Mouse (Mus musculus) kidney, adult 18-20 months (tissue): ENCODE measurements around the gene Stra6.

Experiments used
- DNase-seq: peaks from one replicate; pipeline ENCODE4 v3.0.0; 2021

Stra6 gene

DNA sequence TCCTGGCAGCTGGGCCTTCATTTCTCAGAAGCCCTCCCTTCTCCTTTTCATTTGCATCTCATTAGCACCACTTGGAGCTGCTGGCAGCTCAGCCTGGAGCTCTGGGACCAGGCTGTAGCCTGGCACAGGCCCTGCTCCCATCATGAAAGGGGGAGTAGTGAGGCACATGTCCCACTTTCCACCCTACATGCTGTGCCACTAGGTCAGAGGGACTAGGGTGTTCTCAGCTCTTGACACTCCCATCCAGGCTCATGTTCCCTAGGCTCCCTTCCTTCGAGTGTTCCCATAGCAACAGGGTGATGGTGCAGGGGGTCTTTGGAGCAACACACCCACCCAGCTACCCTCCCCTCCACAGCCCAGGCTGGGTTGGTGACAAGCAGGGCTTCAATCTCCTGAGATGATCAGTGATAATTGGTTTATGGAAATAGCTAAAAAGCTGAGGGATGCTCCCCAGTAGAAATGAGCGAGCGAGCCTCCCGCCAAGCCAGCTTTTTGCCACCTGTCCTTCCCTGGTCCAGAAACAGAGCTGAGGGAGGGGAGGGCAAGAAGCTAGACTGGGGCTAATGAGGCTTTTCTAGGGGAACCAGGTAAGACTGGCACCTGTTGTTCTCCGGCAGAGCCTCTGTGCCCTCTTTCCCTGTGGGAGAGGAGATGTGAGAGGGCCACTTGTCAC lies 33.2 kb downstream of the Stra6 start:
- no peak for DNase-seq

DNA sequence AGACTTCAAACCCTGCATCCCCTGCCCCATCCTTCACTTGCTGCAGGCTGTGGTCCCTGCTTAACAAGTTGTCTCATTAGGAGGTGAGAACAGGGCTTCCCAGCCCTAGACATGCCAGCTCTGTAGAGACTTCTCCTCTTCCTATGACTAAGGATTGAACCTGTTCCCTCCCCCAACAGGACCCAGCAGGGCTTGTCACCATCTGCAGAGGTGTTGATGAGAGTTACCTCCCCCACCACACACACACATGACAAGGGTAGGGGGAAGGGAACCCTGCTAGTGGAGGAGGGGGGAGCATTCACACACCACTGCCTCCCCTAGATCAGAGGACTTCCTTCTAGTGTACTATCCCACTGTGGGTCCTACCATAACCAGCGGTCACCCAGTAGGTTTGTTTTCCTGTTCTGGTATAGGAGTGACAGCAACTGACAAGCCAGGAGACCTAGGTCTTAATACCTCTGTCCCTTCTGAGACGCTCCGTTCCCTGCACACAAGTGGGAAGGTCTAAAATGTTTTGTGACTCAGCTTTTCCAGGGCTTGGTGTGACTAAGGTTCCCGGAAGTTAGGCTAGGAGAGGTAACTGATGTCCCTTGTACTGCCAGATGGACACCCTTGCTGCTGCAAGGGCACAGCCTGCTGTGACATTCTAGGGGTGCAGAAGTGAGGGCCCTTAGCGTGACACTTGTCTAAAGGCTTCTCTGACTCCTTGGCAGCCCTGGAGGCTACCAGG lies 36.4 kb downstream of the Stra6 start:
- no peak for DNase-seq

DNA sequence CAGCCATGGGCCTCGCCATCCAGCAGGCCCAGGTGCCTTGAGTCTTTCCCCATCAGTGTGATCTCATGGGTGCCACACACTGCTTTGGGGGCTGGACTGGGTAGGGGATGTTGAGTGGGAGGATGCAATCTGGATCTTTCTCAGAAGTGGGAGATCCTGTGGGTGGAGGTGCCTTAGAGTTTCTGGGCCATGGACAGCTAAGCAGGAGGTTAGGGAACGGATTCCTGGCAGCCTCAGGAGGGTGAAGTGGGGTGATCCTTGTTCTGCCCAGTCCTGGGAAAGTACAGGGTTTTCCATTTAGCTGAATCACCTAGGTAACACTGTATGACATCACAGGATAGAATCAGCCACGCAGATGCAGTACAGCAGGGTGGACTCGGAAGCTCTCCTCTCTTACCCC lies 38.4 kb downstream of the Stra6 start:
- DNase-seq, result no peak

DNA sequence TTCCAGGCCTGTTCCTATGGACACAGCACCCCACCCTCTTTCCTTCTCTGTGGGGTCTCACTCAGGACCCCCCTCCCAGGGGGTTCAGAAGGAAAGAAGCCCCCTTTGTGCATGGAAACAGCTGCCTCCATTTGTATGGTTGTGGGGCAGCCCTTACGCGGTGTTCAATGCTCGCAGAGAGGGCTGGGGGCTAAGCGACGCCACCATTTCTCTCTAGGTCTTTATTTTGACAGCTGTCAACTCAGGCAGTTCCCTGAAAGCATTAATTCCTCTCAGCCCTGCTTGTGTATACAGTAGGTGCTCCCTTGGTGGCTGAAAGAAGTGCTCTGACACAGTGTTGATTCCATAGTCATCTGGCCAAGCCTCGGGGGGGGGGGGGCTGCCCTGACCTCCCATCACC lies 40.1 kb downstream of the Stra6 start:
- no peak for DNase-seq

DNA sequence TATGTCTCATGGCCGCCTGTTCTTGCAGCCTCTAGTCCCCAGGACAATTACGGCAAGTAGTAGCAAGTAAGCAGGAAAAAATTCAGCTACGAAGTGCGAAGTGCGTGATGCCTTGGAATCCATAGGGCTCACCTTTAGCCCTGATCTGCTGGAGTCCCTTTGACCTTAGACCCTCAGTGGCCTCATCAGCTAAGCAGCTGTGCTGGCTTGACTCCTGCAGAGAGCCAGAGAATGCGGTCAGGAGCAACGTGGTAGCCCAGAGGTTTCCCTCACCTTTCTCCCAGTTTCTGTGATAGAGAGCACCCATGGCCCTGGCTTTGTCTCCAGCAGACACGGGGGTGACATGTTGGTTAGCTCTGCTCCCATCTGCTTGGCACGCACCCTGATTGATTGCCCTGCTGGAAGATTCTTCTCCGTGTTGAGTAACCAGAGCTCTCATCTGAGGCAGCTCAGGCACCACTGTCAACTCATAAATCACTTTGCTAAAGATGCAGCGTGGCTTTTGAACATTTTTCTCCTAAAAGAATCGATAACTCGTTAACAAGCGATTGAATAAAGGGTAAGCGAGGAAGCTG lies 42.1 kb downstream of the Stra6 start:
- no peak for DNase-seq

DNA sequence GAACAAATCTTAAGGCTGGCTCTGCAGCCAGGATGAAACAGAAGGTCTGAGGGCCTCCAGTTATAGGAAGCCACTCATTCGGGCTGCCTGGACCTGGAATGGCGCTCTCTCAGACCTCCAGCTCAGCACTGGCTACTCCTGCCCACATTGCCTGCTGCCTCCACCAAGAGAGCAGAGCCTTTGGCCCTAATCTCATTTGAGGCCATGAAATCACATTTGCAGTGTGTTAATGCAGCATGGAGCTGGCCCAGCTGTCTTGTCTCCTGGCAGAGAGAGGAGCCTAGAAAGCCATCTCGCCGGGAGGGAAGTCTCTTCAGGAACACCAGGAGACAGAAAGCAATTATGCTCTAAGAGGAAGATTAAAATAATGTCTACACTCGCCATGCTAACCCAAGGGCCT lies 43.9 kb downstream of the Stra6 start:
- no peak for DNase-seq

DNA sequence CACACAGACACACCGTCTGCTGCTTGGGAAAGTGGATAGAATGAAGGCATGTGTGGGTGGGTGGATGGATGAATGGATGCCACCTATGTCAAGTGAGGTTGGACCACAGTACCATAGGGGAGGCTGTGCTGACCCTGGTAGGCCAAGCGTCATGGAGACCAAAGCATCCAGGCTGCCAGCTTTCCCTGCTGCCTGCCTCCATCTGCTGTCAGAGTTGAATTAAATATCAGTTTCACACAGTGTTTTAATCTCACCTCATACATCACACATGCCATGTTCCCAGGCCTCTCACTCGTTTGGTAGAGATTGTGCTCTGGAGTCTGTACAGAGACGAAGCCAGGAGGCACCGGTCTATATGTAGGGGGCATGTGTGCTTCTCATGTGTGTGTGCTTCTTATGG lies 47.2 kb downstream of the Stra6 start:
- DNase-seq, result no peak

DNA sequence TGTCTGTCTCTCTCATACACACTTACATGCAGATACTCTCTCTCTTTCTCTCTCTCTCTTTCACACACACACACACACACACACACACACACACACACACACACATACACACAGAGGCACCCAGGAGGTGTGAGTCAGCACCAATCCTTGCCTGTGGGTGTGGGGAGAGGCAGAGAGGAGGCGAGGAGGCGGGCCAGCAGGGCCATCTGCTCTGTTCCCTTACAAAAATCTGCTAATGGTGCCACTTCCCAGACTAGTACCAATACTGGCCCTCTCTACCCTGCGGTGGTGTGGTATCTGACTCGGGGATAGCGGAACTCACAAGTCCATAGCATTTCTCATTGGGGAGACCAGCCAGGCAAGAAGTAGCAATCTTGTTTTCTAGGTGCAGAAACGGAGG lies 47.8 kb downstream of the Stra6 start:
- DNase-seq, result no peak

DNA sequence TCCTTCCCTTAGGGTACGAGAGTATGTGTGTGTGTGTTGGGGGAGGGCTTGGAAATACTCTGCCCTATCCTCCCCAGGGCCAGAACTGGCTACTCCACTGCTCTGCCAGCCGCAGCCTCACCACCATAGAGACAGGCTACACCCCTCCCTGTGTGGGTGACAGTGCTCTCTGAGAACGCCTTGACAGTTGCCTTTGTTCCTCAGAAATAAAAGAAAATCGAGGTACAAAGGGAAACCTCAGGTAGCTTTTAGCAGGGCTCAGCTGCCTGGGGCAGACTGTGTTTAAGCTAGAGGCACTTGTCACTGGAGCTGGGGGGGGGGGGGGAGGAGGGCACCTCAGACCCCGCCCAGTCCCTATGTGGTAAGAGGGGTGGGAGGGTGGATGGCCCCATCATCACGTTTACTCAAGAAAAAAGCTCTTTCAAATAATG lies 48.7 kb downstream of the Stra6 start:
- DNase-seq, result no peak

DNA sequence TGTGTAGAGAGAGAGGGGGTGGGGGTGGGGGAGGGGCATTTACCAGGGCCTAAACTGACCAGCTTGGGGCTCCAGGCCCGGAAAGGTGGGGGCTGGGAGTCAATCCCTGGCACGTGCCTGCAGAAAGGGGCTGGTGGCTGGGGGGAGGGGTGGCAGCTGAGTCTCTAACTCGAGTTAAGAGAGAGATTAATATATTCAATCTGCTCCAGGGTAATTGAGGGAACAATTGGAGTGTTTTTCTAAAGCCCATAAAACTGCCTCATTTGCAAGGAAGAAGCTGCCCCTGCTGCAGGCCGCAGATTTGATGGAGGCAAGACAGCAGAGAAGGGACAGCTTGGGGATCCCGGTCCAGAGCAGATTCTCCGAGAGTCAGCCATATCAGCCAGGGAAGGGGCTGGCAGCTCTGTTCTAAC lies 49.3 kb downstream of the Stra6 start:
- no peak for DNase-seq

DNA sequence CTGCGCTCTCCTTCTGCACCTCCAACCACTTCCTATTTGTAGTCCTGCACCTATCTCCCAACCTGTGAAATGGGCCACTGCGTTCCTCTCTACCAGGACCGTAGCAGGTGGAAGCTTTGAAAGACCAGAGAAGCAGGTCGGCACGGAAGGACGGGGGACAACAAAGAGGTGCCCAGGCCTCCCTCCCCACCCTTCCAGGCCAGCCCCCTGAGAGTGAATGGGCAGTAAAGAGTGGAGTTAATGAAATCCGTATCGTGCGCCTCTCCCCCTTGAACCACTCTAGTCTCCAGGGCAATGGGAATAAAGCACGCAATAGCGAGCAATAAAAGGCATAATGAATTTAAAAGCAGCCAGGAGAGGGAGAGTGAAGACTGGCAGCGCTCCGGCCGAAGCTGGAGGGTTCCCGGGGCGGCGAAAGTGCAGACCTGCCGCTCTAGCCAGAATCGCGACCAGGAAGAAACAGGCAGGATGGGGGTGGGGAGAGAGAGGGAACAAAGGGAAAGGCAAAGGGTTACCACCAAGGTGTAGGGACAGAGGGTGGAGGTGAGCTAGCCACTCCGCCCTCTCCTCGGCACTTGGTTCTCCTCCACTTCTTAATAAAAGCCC lies 49.8 kb downstream of the Stra6 start:
- DNase-seq, result peak; percentile 21

DNA sequence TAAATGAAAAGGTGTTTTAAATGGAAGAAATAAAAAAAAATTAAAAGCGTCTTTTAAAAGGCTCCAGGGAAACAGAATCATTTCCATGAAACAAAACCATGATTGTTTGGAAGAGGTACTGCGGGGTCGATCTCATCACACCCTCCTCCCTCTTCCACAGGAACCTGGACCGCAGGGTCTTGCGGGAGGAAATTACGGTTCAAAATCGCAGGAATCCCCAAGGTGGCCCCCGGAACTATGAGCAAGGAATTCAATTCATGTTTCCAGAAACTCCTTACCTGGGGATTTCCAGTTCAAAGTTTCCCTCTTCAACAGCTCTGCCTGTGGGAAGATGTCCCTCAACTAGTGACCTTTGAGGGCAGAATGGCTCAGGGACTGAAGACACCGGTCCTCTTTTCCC lies 50.4 kb downstream of the Stra6 start:
- DNase-seq, result no peak

DNA sequence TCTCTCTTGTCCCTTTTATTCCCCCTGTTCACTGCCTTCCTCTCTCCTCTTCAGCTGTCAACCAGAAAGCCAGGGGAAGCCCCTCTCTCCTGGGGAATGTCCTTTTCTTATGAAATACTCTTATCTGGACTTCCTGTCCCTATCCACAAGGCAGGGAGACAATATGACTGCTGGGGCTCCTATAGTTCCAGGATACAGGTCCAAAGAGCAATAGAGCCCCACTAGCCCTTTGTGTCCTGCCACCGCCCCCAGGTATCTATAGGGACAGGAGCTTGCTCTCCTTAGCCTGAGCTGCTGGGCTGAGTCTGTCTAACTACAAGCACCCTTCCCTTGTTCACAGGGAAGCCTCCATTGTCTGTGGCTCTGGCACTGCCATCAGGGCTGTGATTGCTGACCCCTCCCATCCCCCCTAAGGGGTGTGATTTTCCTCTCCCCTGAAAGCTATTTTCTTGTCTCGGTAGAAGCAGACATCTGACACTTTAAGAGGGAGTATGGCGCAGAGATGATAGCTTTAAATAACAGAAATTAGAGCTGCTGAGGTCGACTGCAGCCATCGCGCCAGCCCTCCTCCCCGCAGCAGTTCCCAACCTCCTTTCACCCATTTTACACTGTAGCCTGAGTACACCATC lies 51.8 kb downstream of the Stra6 start:
- DNase-seq, result no peak

DNA sequence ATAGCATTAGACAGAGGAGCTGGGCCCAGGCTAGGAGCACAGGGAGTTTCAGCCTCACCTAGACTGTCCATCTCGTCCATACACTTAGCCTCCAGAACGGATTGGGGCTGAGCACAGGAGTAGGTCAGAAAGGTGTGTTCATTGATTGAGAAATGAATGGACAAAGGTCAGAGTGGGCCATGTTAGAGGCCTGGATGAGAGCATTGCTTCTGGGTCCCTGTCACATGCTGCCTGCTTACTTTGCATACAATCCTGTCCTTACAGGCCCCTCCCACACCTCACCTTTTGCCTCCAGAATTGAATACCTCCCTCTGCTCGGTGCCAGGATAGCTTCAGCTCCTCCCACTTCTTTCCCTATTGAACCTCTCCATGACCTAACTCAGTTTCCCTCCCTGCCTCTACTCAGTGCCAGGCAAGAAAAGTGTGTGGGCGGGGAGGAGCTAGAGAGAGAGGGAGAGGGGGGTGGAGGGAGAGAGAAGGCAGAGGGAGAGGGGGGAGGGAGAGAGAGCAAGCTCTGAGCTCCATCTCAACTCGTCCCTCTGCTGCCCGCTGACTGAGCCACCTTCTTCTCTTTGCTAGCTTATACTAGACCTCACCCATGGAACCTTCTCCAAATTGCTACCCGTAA lies 52.5 kb downstream of the Stra6 start:
- DNase-seq, result no peak

DNA sequence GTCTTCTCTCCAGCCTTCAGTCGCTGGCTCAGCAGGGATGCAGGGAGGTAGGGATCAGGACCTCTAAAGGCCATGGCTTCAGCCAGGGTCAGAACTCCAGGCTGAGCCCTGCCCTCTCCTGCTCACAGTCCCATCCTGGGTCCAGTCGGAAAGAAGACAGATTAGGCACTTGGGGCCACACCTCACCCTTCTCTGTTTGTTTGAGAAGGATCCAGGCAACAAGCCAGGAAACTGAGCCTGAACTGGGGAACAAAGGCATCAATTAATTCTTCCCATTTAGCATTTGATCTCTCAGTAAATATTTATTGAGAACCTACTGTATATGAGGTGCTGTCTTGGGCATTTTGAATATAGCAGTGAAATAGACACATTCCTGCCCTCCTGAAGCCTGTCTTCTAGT lies 55.1 kb downstream of the Stra6 start, which contains the start of gene Ccdc33:
Ccdc33 (minus strand) TSS at position 153 of the 400 bp plus-strand sequence.
- no peak for DNase-seq

DNA sequence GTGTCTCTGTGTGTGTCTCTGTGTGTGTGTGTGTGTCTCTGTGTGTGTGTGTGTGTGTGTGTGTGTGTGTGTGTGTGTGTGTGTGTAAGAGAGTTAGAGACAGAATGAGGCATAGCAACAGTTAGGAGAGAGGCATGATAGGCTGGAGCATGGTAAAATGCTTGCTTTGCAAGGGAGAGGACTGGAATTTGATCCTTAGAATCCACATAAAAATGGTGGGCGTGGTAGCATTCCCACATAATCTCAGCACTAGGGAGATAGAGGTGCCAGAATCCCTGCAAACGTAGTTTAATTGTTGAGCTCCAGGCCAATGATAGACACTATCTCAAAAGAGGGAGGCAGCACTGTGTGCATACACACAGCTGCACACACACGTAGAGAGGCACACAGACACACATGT lies 61.5 kb downstream of the Stra6 start:
- no peak for DNase-seq

DNA sequence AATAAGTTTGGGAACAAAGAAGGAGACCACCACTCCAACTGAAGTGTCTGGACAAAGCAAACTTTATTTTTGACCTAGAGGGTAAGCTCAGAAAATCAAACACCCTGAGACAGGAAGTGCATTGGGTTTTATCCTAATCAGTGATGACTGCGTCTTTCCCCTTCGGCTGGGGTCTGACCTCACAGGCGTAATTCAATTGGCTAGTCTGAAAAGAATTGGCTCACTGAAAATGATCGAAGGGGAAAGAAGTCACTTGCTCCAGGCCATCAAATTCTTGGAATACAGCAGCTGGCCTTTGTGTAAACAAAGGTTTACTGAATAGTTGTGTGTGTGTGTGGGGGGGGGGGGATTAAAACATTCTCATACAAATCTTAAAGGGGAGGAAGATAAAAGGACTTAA lies 62.2 kb downstream of the Stra6 start:
- no peak for DNase-seq

DNA sequence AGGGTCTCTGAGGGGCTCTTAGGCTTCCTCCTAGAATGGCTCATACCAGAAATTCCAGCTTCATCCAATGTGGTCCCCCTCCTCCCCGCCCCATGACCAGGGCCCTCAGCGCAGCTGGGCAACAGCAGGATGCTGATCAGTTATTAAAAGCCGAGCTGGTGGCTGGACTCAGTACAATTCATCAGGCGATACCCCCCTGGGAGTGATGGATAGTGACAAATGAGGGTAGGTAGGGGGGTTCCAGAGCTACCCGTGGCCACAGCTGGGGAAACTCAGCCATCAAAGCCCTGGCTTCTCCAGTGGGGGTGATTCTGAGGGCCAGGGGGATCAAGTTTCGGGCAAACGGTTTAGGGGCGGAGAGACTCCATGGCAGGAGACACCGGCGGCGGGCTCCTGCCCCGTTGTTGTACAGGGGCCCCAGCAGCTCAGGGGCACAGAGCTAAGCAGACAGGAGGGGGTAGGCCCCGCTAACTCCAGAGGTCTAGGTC lies 65.4 kb downstream of the Stra6 start:
- DNase-seq, result no peak

DNA sequence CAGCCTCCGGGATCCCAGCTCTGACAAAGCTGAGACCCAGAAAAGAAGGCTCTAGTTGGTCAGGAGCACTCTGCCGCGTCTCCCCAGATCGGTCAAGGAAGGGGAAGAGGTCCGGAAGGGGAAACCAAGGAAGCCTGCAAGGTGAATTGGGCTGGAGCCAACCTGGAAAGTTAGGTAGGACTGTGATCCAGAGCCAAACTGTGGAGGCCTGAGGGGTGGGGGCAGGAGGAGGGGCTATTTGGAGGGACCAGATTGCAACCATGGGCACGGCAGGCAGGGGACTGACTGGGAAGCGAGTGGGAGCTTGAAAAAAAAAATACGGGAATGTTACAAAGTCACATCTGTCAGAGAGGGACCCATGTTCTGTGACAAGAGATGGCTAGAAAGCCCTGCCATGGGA lies 65.9 kb downstream of the Stra6 start:
- DNase-seq, result no peak

DNA sequence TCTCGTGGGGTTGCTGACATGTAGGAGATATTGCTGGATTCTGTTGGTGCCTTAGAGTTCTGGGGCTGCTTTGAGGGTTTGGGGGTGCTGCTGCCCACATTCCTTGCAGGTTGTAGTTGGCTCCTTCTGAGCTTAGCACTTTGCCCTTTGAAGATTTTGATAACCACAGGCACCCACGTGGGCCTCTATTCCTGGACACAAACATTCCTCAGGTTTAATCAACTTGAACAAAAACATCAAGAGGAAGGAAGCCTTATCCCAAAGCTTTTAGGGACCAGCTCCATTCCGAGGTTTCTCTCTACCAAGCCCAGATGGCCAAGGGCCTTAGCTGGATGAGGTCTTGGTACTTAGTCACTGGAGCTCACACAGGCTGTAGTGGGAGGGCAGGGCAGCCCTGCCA lies 67.3 kb downstream of the Stra6 start:
- peak; percentile 40 for DNase-seq

DNA sequence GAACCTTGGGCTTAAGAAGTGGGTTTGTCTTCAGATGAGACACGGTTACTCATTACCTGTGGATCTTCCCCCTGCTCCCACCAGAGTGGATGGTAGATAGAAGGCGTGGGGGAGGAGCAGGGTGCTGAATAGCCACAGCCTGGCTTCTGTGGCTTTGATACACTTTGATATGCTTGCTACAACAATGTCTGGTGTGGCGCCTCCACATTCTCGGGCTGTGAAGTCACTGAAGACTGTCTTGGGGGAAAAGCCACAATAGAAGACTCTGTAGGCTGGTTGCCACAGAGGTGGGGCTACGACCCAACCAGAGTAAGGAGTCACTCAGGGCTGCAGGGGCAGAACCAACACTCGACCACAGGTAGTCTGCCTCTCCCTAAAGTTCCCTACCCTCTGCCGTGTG lies 68.1 kb downstream of the Stra6 start:
- DNase-seq, result peak; percentile 12
